Mouse (Mus musculus): ENCODE data around the gene Dlk1. TPM values are rescaled to one million over a fixed set of nuclear protein-coding genes. Genes with fewer than 3 reads are reported as not detected.

Dlk1 gene
- total and polyA plus RNA-seq, 2 experiments from 2014 or later = 28.8 to 34.6 TPM

GRCm38 (mm10) chr12:109437559-109438350 is 14.9 kb upstream of the Dlk1 start:
- H3K4me3 ChIP-seq (ENCODE audit: low read length) = no peak overlapping the region
- peak overlapping the region; percentile 40 for H3K4me2 ChIP-seq (ENCODE audit: low read depth, low read length)
- H3K27ac ChIP-seq = no peak overlapping the region
- WGBS = 13% methylated on average over 25 of the region's 25 CpGs
- ATAC-seq (no peak), DNase-seq (ENCODE audit: low spot score) (peak; percentile 71)
- H3K4me1 ChIP-seq (ENCODE audit: insufficient read depth, low read length) = peaks cover 16% of the 10 kb centered on the region; the same call in 1 of the 2 replicates
- 0 out of 2 replicates have a peak, but pooled peaks cover 11% of the 10 kb centered on the region for H3K27me3 ChIP-seq (ENCODE audit: insufficient read depth, low read length)
- no peaks in the 10 kb centered on the region for H3K36me3 ChIP-seq (ENCODE audit: insufficient read depth, low read length)
- no peaks in the 10 kb centered on the region for H3K9me3 ChIP-seq (ENCODE audit: low read length)
- H3K9ac ChIP-seq (replicated peaks; ENCODE audit: low read length) = no peak overlapping the region
- peak; percentile 70 for TF ChIP-seq CTCF (IDR thresholded peaks at IDR 0.05; ENCODE audit: low read depth)

- H3K27ac ChIP-seq = no peak overlapping the region
- DNase-seq (ENCODE audit: low spot score) (no peak), ATAC-seq (no peak)
- H3K27me3 ChIP-seq (ENCODE audit: insufficient read depth, low read length) = 0 out of 2 replicates have a peak, but pooled peaks cover 11% of the 10 kb centered on the region
- 80% methylated on average over 6 of the region's 6 CpGs for WGBS
- H3K4me2 ChIP-seq (ENCODE audit: low read depth, low read length) = no peak overlapping the region
- no peaks in the 10 kb centered on the region for H3K9me3 ChIP-seq (ENCODE audit: low read length)
- no peak overlapping the region for H3K9ac ChIP-seq (replicated peaks; ENCODE audit: low read length)
- H3K4me1 ChIP-seq (ENCODE audit: insufficient read depth, low read length) = peaks cover 16% of the 10 kb centered on the region; the same call in 1 of the 2 replicates
- TF ChIP-seq CTCF (IDR thresholded peaks at IDR 0.05; ENCODE audit: low read depth) = no peak
- no peaks in the 10 kb centered on the region for H3K36me3 ChIP-seq (ENCODE audit: insufficient read depth, low read length)
- no peak overlapping the region for H3K4me3 ChIP-seq (ENCODE audit: low read length)
Measured at GRCm38 (mm10) chr12:109438383-109438782, 14.2 kb upstream of the Dlk1 start.

GRCm38 (mm10) chr12:109439974-109440373 is 12.6 kb upstream of the Dlk1 start:
- H3K4me2 ChIP-seq (ENCODE audit: low read depth, low read length) = no peak overlapping the region
- peaks cover 16% of the 10 kb centered on the region; the same call in 1 of the 2 replicates for H3K4me1 ChIP-seq (ENCODE audit: insufficient read depth, low read length)
- H3K4me3 ChIP-seq (ENCODE audit: low read length) = no peak overlapping the region
- 38% methylated on average over 6 of the region's 6 CpGs for WGBS
- H3K27me3 ChIP-seq (ENCODE audit: insufficient read depth, low read length) = 0 out of 2 replicates have a peak, but pooled peaks cover 11% of the 10 kb centered on the region
- no peaks in the 10 kb centered on the region for H3K9me3 ChIP-seq (ENCODE audit: low read length)
- H3K9ac ChIP-seq (replicated peaks; ENCODE audit: low read length) = no peak overlapping the region
- H3K27ac ChIP-seq = no peak overlapping the region
- H3K36me3 ChIP-seq (ENCODE audit: insufficient read depth, low read length) = no peaks in the 10 kb centered on the region
- ATAC-seq (no peak), DNase-seq (ENCODE audit: low spot score) (no peak)
- no peak for TF ChIP-seq CTCF (IDR thresholded peaks at IDR 0.05; ENCODE audit: low read depth)

- Histone ChIP-seq H3K4me3 (ENCODE audit: low read length) (no peak overlapping the region), H3K9ac (replicated peaks; ENCODE audit: low read length) (no peak overlapping the region), H3K27ac (no peak overlapping the region), H3K27me3 (ENCODE audit: insufficient read depth, low read length) (0 out of 2 replicates have a peak, but pooled peaks cover 9% of the 10 kb centered on the region), H3K36me3 (ENCODE audit: insufficient read depth, low read length) (no peaks in the 10 kb centered on the region), H3K9me3 (ENCODE audit: low read length) (no peaks in the 10 kb centered on the region), H3K4me1 (ENCODE audit: insufficient read depth, low read length) (peaks cover 24% of the 10 kb centered on the region), H3K4me2 (ENCODE audit: low read depth, low read length) (no peak overlapping the region)
- TF ChIP-seq CTCF (IDR thresholded peaks at IDR 0.05; ENCODE audit: low read depth) = no peak
- WGBS = 21% methylated on average over 6 of the region's 6 CpGs
- DNase-seq (ENCODE audit: low spot score) (no peak), ATAC-seq (no peak)
Measured at GRCm38 (mm10) chr12:109441366-109441765, 11.3 kb upstream of the Dlk1 start.

- Histone ChIP-seq H3K9me3 (ENCODE audit: low read length) (no peaks in the 10 kb centered on the region), H3K36me3 (ENCODE audit: insufficient read depth, low read length) (no peaks in the 10 kb centered on the region), H3K4me3 (ENCODE audit: low read length) (no peak overlapping the region), H3K27me3 (ENCODE audit: insufficient read depth, low read length) (0 out of 2 replicates have a peak, but pooled peaks cover 3% of the 10 kb centered on the region), H3K27ac (no peak overlapping the region), H3K4me1 (ENCODE audit: insufficient read depth, low read length) (peaks cover 22% of the 10 kb centered on the region), H3K9ac (replicated peaks; ENCODE audit: low read length) (no peak overlapping the region), H3K4me2 (ENCODE audit: low read depth, low read length) (no peak overlapping the region)
- DNase-seq (ENCODE audit: low spot score) (no peak), ATAC-seq (no peak)
- TF ChIP-seq CTCF (IDR thresholded peaks at IDR 0.05; ENCODE audit: low read depth) = no peak
- 37% methylated on average over 13 of the region's 13 CpGs for WGBS
Measured at GRCm38 (mm10) chr12:109442115-109442514, 10.5 kb upstream of the Dlk1 start.

GRCm38 (mm10) chr12:109443276-109443675 is 9.3 kb upstream of the Dlk1 start:
- no peak for TF ChIP-seq CTCF (IDR thresholded peaks at IDR 0.05; ENCODE audit: low read depth)
- Histone ChIP-seq H3K4me3 (ENCODE audit: low read length) (no peak overlapping the region), H3K27ac (no peak overlapping the region), H3K36me3 (ENCODE audit: insufficient read depth, low read length) (no peaks in the 10 kb centered on the region), H3K9ac (replicated peaks; ENCODE audit: low read length) (no peak overlapping the region), H3K9me3 (ENCODE audit: low read length) (no peaks in the 10 kb centered on the region), H3K4me1 (ENCODE audit: insufficient read depth, low read length) (peaks cover 15% of the 10 kb centered on the region), H3K27me3 (ENCODE audit: insufficient read depth, low read length) (no peaks in the 10 kb centered on the region), H3K4me2 (ENCODE audit: low read depth, low read length) (no peak overlapping the region)
- WGBS = 67% methylated on average over 3 of the region's 3 CpGs
- ATAC-seq = no peak
- no peak for DNase-seq (ENCODE audit: low spot score)

- no peak for TF ChIP-seq CTCF (IDR thresholded peaks at IDR 0.05; ENCODE audit: low read depth)
- no peak for ATAC-seq
- Histone ChIP-seq H3K4me1 (ENCODE audit: insufficient read depth, low read length) (peaks cover 18% of the 10 kb centered on the region), H3K27me3 (ENCODE audit: insufficient read depth, low read length) (no peaks in the 10 kb centered on the region; the same call in 1 of the 2 replicates), H3K36me3 (ENCODE audit: insufficient read depth, low read length) (no peaks in the 10 kb centered on the region), H3K4me3 (ENCODE audit: low read length) (no peak overlapping the region), H3K9me3 (ENCODE audit: low read length) (no peaks in the 10 kb centered on the region), H3K4me2 (ENCODE audit: low read depth, low read length) (no peak overlapping the region), H3K27ac (no peak overlapping the region), H3K9ac (replicated peaks; ENCODE audit: low read length) (no peak overlapping the region)
- WGBS = 64% methylated on average over 5 of the region's 5 CpGs
- no peak for DNase-seq (ENCODE audit: low spot score)
Measured at GRCm38 (mm10) chr12:109444999-109445398, 7.6 kb upstream of the Dlk1 start.
